Mouse (Mus musculus): ENCODE results near the gene Lifr.

The Lifr gene

GRCm38 (mm10) chr15:7129944-7130287 lies 39.5 kb downstream of the Lifr start:
- DNase-seq, result no peak

- DNase-seq, result no peak
Measured at GRCm38 (mm10) chr15:7130691-7131225, 40.3 kb downstream of the Lifr start.

- DNase-seq, result peak; percentile 56 to 58
Measured at GRCm38 (mm10) chr15:7132741-7133140, 42.3 kb downstream of the Lifr start.

GRCm38 (mm10) chr15:7134454-7135052 lies 44.1 kb downstream of the Lifr start:
- DNase-seq, result peak; percentile 58 to 73

GRCm38 (mm10) chr15:7135982-7136562 lies 45.7 kb downstream of the Lifr start:
- DNase-seq, result no peak

- no peak for DNase-seq
Measured at GRCm38 (mm10) chr15:7136912-7137311, 46.5 kb downstream of the Lifr start.

- DNase-seq, result no peak
Measured at GRCm38 (mm10) chr15:7137607-7138006, 47.2 kb downstream of the Lifr start.

GRCm38 (mm10) chr15:7138471-7138870 lies 48.1 kb downstream of the Lifr start:
- peak; percentile 44 to 68 for DNase-seq

- no peak for DNase-seq
Measured at GRCm38 (mm10) chr15:7140322-7140721, 49.9 kb downstream of the Lifr start.

GRCm38 (mm10) chr15:7141246-7141645 lies 50.8 kb downstream of the Lifr start:
- no peak for DNase-seq

GRCm38 (mm10) chr15:7143689-7144170 lies 53.3 kb downstream of the Lifr start:
- DNase-seq, result no peak

- DNase-seq, result no peak
Measured at GRCm38 (mm10) chr15:7144542-7144941, 54.1 kb downstream of the Lifr start.

GRCm38 (mm10) chr15:7144942-7145341 lies 54.5 kb downstream of the Lifr start:
- DNase-seq, result peak; percentile 58 to 69

GRCm38 (mm10) chr15:7145555-7145954 lies 55.1 kb downstream of the Lifr start:
- peak; percentile 41 to 55 for DNase-seq

GRCm38 (mm10) chr15:7146529-7146928 lies 56.1 kb downstream of the Lifr start:
- DNase-seq, result peak in 1 of 2 experiments; percentile 55

GRCm38 (mm10) chr15:7149796-7150195 lies 59.4 kb downstream of the Lifr start:
- no peak for DNase-seq

GRCm38 (mm10) chr15:7150591-7150990 lies 60.2 kb downstream of the Lifr start:
- no peak for DNase-seq

GRCm38 (mm10) chr15:7152116-7152760 lies 61.8 kb downstream of the Lifr start:
- DNase-seq, result peak in 1 of 2 experiments; percentile 29

GRCm38 (mm10) chr15:7154010-7154736 lies 63.8 kb downstream of the Lifr start:
- DNase-seq, result peak; percentile 70 to 79

- peak; percentile 81 to 83 for DNase-seq
Measured at GRCm38 (mm10) chr15:7154737-7155090, 64.3 kb downstream of the Lifr start.

- no peak for DNase-seq
Measured at GRCm38 (mm10) chr15:7157658-7158057, 67.2 kb downstream of the Lifr start.

GRCm38 (mm10) chr15:7159869-7160268 lies 69.5 kb downstream of the Lifr start:
- no peak for DNase-seq

- DNase-seq, result no peak
Measured at GRCm38 (mm10) chr15:7160321-7160720, 69.9 kb downstream of the Lifr start.
